26 mouse cellular contexts compared by ENCODE assay signal in the genomic region with DNA sequence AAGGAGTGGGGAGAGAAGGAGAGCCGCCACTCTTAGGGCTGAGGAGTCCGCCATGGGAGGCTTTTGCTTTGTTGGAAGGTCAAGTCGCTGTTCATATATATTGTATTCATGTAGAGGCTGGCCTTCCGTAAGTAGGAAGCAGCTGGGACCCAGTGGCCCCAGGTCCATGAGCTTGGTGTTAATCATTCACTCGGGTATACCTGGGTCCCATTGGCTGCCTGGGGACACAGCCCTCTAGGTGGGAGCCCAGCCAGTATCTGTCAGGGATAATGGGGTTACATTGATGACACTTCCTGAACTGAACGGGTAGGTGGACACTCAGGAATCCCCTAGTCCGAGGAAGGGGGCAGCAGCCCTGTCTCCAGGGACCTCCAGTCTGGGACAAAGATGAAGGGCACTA. TPM values are rescaled to one million over a fixed set of nuclear protein-coding genes. Genes with fewer than 3 reads are reported as not detected.
DNase-seq lines count a peak whose midpoint lies in the region; ATAC-seq and TF ChIP-seq lines count a peak whose summit lies in the region.
"Had no signal": no experiment of that assay in that cellular context is flagged by ENCODE, and none has a peak within 500 bp of the region (broad histone marks: within the 10 kb centered on the region; RNA-seq: fewer than 3 reads in every experiment).

No protein-coding gene starts in this region.

- H3K4me1 ChIP-seq in intestine, embryonic 14.5 days (replicated peaks; ENCODE audit: control insufficient read depth, insufficient read depth, low read length) = peaks cover 8% of the 10 kb centered on the region
- peaks cover 9% of the 10 kb centered on the region for H3K4me1 ChIP-seq in intestine, embryonic 16.5 days (ENCODE audit: control insufficient read depth, insufficient read depth, low read length)
- H3K4me1 ChIP-seq in liver, embryonic 15.5 days (replicated peaks) = peaks cover 35% of the 10 kb centered on the region
- no peaks in the 10 kb centered on the region for H3K4me1 ChIP-seq in forebrain, postnatal 0 days (ENCODE audit: insufficient read depth)

- no peak for DNase-seq in intestine, embryonic 14.5 days (ENCODE audit: low spot score)
- peak; percentile 57 to 76 for DNase-seq in kidney, postnatal 36 days
- no peak for DNase-seq in embryo, embryonic 10 days (ENCODE audit: low spot score)
- no peak for DNase-seq in lung, adult 18-20 months
- no peak for DNase-seq in forebrain, postnatal 0 days
- DNase-seq: cerebellum, adult 8-10 months; heart, postnatal 14 days; layer of hippocampus, adult 9-11 months; left cerebral cortex, postnatal 4 days; lung, adult 2 months; midbrain, embryonic 14.5 days; spleen, adult 18-20 months; thymus, postnatal 14 days had no signal

- TF ChIP-seq CTCF in forebrain, postnatal 0 days (IDR thresholded peaks at IDR 0.05; ENCODE audit: low read depth) = no peak

- ATAC-seq in intestine, embryonic 14.5 days (replicated peaks; ENCODE audit: low FRiP score, low TSS enrichment, low read depth) = 0 out of 2 replicates have a peak, but pooled peaks have one; percentile 45
- peak; percentile 71 for ATAC-seq in intestine, embryonic 16.5 days
- peak; percentile 53 for ATAC-seq in liver, embryonic 15.5 days (ENCODE audit: insufficient read depth)
- ATAC-seq in forebrain, postnatal 0 days = no peak
- ATAC-seq: forebrain, embryonic 14.5 days had no signal

- WGBS in intestine, embryonic 14.5 days = 54% methylated on average over 7 of the region's 7 CpGs
- 46% methylated on average over 7 of the region's 7 CpGs for WGBS in intestine, embryonic 16.5 days
- 45% methylated on average over 7 of the region's 7 CpGs for WGBS in liver, embryonic 15.5 days (ENCODE audit: insufficient replicate concordance)
- WGBS in forebrain, postnatal 0 days = 65% methylated on average over 7 of the region's 7 CpGs

- H3K27ac ChIP-seq in intestine, embryonic 14.5 days (ENCODE audit: low read depth) = no peak overlapping the region
- peak overlapping the region; percentile 82 for H3K27ac ChIP-seq in intestine, embryonic 16.5 days (ENCODE audit: low read length)
- peak overlapping the region; percentile 67 for H3K27ac ChIP-seq in liver, embryonic 15.5 days (replicated peaks)
- H3K27ac ChIP-seq in forebrain, postnatal 0 days (ENCODE audit: low read depth, low read length) = no peak overlapping the region
- H3K27ac ChIP-seq: embryonic facial prominence, embryonic 13.5 days; hindbrain, embryonic 12.5 days; left cerebral cortex, adult 2 months; neural tube, embryonic 13.5 days had no signal

- peaks cover 31% of the 10 kb centered on the region for H3K27me3 ChIP-seq in intestine, embryonic 14.5 days (replicated peaks; ENCODE audit: control insufficient read depth, insufficient read depth, low read length)
- H3K27me3 ChIP-seq in intestine, embryonic 16.5 days (replicated peaks; ENCODE audit: control insufficient read depth, insufficient read depth, low read length) = peaks cover 24% of the 10 kb centered on the region
- H3K27me3 ChIP-seq in liver, embryonic 15.5 days = peaks cover 61% of the 10 kb centered on the region
- H3K27me3 ChIP-seq in forebrain, postnatal 0 days (ENCODE audit: insufficient read depth, low read length) = peaks cover 32% of the 10 kb centered on the region

- no peaks in the 10 kb centered on the region for H3K9me3 ChIP-seq in intestine, embryonic 14.5 days (ENCODE audit: control insufficient read depth, low read length)
- H3K9me3 ChIP-seq in intestine, embryonic 16.5 days (ENCODE audit: control insufficient read depth, low read length) = no peaks in the 10 kb centered on the region
- no peaks in the 10 kb centered on the region for H3K9me3 ChIP-seq in liver, embryonic 15.5 days (replicated peaks)
- H3K9me3 ChIP-seq in forebrain, postnatal 0 days (ENCODE audit: low read length) = no peaks in the 10 kb centered on the region
- H3K9me3 ChIP-seq: embryonic facial prominence, embryonic 13.5 days; heart, embryonic 12.5 days; hindbrain, embryonic 12.5 days; megakaryocyte, embryonic 14.5 days; neural tube, embryonic 13.5 days had no signal

- 0 out of 2 replicates have a peak overlapping the region, but pooled peaks have one; percentile 1 for H3K4me2 ChIP-seq in intestine, embryonic 14.5 days (ENCODE audit: low read length)
- peak overlapping the region; percentile 30 for H3K4me2 ChIP-seq in intestine, embryonic 16.5 days (ENCODE audit: low read depth, low read length)
- H3K4me2 ChIP-seq in liver, embryonic 15.5 days = peak overlapping the region; percentile 27; the same call in 1 of the 2 replicates
- no peak overlapping the region for H3K4me2 ChIP-seq in forebrain, postnatal 0 days (ENCODE audit: low read depth)
- H3K4me2 ChIP-seq: embryonic facial prominence, embryonic 13.5 days; heart, embryonic 12.5 days; hindbrain, embryonic 12.5 days; neural tube, embryonic 13.5 days had no signal

- H3K36me3 ChIP-seq in intestine, embryonic 14.5 days (ENCODE audit: control insufficient read depth, insufficient read depth, low read length) = no peaks in the 10 kb centered on the region
- H3K36me3 ChIP-seq in intestine, embryonic 16.5 days (ENCODE audit: control insufficient read depth, insufficient read depth, low read length) = no peaks in the 10 kb centered on the region
- H3K36me3 ChIP-seq in liver, embryonic 15.5 days (replicated peaks) = no peaks in the 10 kb centered on the region
- no peaks in the 10 kb centered on the region for H3K36me3 ChIP-seq in forebrain, postnatal 0 days (ENCODE audit: insufficient read depth)
- H3K36me3 ChIP-seq: embryonic facial prominence, embryonic 13.5 days; heart, embryonic 12.5 days; hindbrain, embryonic 12.5 days; neural tube, embryonic 13.5 days had no signal

- H3K4me3 ChIP-seq in intestine, embryonic 14.5 days (ENCODE audit: low read depth, low read length) = no peak overlapping the region
- peak overlapping the region; percentile 28 for H3K4me3 ChIP-seq in intestine, embryonic 16.5 days (ENCODE audit: low read length)
- 0 out of 2 replicates have a peak overlapping the region, but pooled peaks have one; percentile 10 for H3K4me3 ChIP-seq in liver, embryonic 15.5 days (replicated peaks)
- H3K4me3 ChIP-seq in forebrain, postnatal 0 days (ENCODE audit: low read depth, low read length) = no peak overlapping the region
- H3K4me3 ChIP-seq: embryonic facial prominence, embryonic 13.5 days; heart, embryonic 12.5 days; hindbrain, embryonic 12.5 days; left cerebral cortex, adult 2 months; megakaryocyte, embryonic 14.5 days; neural tube, embryonic 13.5 days had no signal

- no peak overlapping the region for H3K9ac ChIP-seq in intestine, embryonic 14.5 days (ENCODE audit: low read length)
- H3K9ac ChIP-seq in intestine, embryonic 16.5 days (ENCODE audit: low read depth, low read length) = no peak overlapping the region
- no peak overlapping the region for H3K9ac ChIP-seq in liver, embryonic 15.5 days
- H3K9ac ChIP-seq in forebrain, postnatal 0 days = no peak overlapping the region
- H3K9ac ChIP-seq: embryonic facial prominence, embryonic 13.5 days; heart, embryonic 12.5 days; hindbrain, embryonic 12.5 days; neural tube, embryonic 13.5 days had no signal

RNA-seq across cellular contexts. Expression of a gene that starts 3.0 kb away (rescaled TPM):
- polyA plus RNA-seq in intestine, embryonic 14.5 days (2014; fragmentation: Nextera tagmentation; extraction: Ambion mirVana) = 1.7 and 3.4 TPM in 2 replicates
- polyA plus RNA-seq in intestine, embryonic 16.5 days (2015; fragmentation: Nextera tagmentation; extraction: Ambion mirVana) = 33.8 and 39.1 TPM in 2 replicates
- polyA plus RNA-seq in liver, embryonic 15.5 days (2015; fragmentation: Nextera tagmentation; extraction: Ambion mirVana) = 16.5 and 18.2 TPM in 2 replicates
- total RNA-seq in forebrain, postnatal 0 days (2014; rRNA removed) = 0.14 and 0.15 TPM in 2 replicates
- polyA plus RNA-seq in forebrain, postnatal 0 days (2015; fragmentation: Nextera tagmentation; extraction: Ambion mirVana) = 0.28 and 0.35 TPM in 2 replicates
- total RNA-seq: granulocyte monocyte progenitor cell, adult 5-6 weeks; heart, postnatal 14 days had no signal
- polyA plus RNA-seq: C2C12; embryonic facial prominence, embryonic 13.5 days; hindbrain, embryonic 12.5 days; neural tube, embryonic 13.5 days; stomach, embryonic 14.5 days had no signal

RNA-seq across cellular contexts. Expression of a gene that starts 13.8 kb away (rescaled TPM):
- 22.6 and 27.1 TPM in 2 replicates for polyA plus RNA-seq in intestine, embryonic 14.5 days (2014; fragmentation: Nextera tagmentation; extraction: Ambion mirVana)
- 23.4 and 26.0 TPM in 2 replicates for polyA plus RNA-seq in intestine, embryonic 16.5 days (2015; fragmentation: Nextera tagmentation; extraction: Ambion mirVana)
- polyA plus RNA-seq in liver, embryonic 15.5 days (2015; fragmentation: Nextera tagmentation; extraction: Ambion mirVana) = 9.6 and 12.0 TPM in 2 replicates
- total RNA-seq in forebrain, postnatal 0 days (2014; rRNA removed) = 42.1 and 44.4 TPM in 2 replicates
- 34.1 and 38.2 TPM in 2 replicates for polyA plus RNA-seq in forebrain, postnatal 0 days (2015; fragmentation: Nextera tagmentation; extraction: Ambion mirVana)

RNA-seq across cellular contexts. Expression of a gene that starts 34.7 kb away (rescaled TPM):
- 41.5 TPM in 1 of 2 replicates, not detected in the other for polyA plus RNA-seq in intestine, embryonic 14.5 days (2014; fragmentation: Nextera tagmentation; extraction: Ambion mirVana)
- polyA plus RNA-seq in intestine, embryonic 16.5 days (2015; fragmentation: Nextera tagmentation; extraction: Ambion mirVana) = 62.9 and 67.0 TPM in 2 replicates
- 0.29 and 0.71 TPM in 2 replicates for polyA plus RNA-seq in liver, embryonic 15.5 days (2015; fragmentation: Nextera tagmentation; extraction: Ambion mirVana)
- not detected in 2 replicates for total RNA-seq in forebrain, postnatal 0 days (2014; rRNA removed)
- not detected in 2 replicates for polyA plus RNA-seq in forebrain, postnatal 0 days (2015; fragmentation: Nextera tagmentation; extraction: Ambion mirVana)
- total RNA-seq: granulocyte monocyte progenitor cell, adult 5-6 weeks; heart, postnatal 14 days; left cerebral cortex, adult 2 months; left cerebral cortex, postnatal 4 days had no signal
- polyA plus RNA-seq: C2C12; cortical plate, adult 2 months; embryonic facial prominence, embryonic 13.5 days; forebrain, embryonic 14.5 days; heart, embryonic 12.5 days; lung, adult 2 months; midbrain, embryonic 14.5 days; neural tube, embryonic 13.5 days had no signal

RNA-seq across cellular contexts. Expression of a gene that starts 41.2 kb away (rescaled TPM):
- polyA plus RNA-seq in intestine, embryonic 14.5 days (2014; fragmentation: Nextera tagmentation; extraction: Ambion mirVana) = 2.0 TPM in 1 of 2 replicates, not detected in the other
- 3.9 and 6.0 TPM in 2 replicates for polyA plus RNA-seq in intestine, embryonic 16.5 days (2015; fragmentation: Nextera tagmentation; extraction: Ambion mirVana)
- not detected in 2 replicates for polyA plus RNA-seq in liver, embryonic 15.5 days (2015; fragmentation: Nextera tagmentation; extraction: Ambion mirVana)
- not detected in 2 replicates for total RNA-seq in forebrain, postnatal 0 days (2014; rRNA removed)
- not detected in 2 replicates for polyA plus RNA-seq in forebrain, postnatal 0 days (2015; fragmentation: Nextera tagmentation; extraction: Ambion mirVana)
- total RNA-seq: granulocyte monocyte progenitor cell, adult 5-6 weeks; heart, postnatal 14 days; left cerebral cortex, adult 2 months; left cerebral cortex, postnatal 4 days had no signal
- polyA plus RNA-seq: C2C12; cortical plate, adult 2 months; embryonic facial prominence, embryonic 13.5 days; forebrain, embryonic 14.5 days; heart, embryonic 12.5 days; hindbrain, embryonic 12.5 days; midbrain, embryonic 14.5 days; neural tube, embryonic 13.5 days; stomach, embryonic 14.5 days had no signal

RNA-seq across cellular contexts. Expression of a gene that starts 42.7 kb away (rescaled TPM):
- polyA plus RNA-seq in intestine, embryonic 14.5 days (2014; fragmentation: Nextera tagmentation; extraction: Ambion mirVana) = 88.4 and 89.9 TPM in 2 replicates
- polyA plus RNA-seq in intestine, embryonic 16.5 days (2015; fragmentation: Nextera tagmentation; extraction: Ambion mirVana) = 87.9 and 115 TPM in 2 replicates
- polyA plus RNA-seq in liver, embryonic 15.5 days (2015; fragmentation: Nextera tagmentation; extraction: Ambion mirVana) = 51.4 and 70.3 TPM in 2 replicates
- 76.7 and 86.4 TPM in 2 replicates for total RNA-seq in forebrain, postnatal 0 days (2014; rRNA removed)
- 145 and 154 TPM in 2 replicates for polyA plus RNA-seq in forebrain, postnatal 0 days (2015; fragmentation: Nextera tagmentation; extraction: Ambion mirVana)

Comparison
In these comparisons a context has a peak if more than half of its experiments do, and no peak if none do; other contexts are left out.
1. H3K27ac ChIP-seq: peak in intestine, embryonic 16.5 days (single experiment) and liver, embryonic 15.5 days (single experiment); none in intestine, embryonic 14.5 days (single experiment) and forebrain, postnatal 0 days (single experiment).
2. H3K4me3 ChIP-seq: peak in intestine, embryonic 16.5 days (single experiment) and liver, embryonic 15.5 days (single experiment); none in intestine, embryonic 14.5 days (single experiment) and forebrain, postnatal 0 days (single experiment).
3. DNase-seq: peak in kidney, postnatal 36 days (2 of 2); none in intestine, embryonic 14.5 days (single experiment), embryo, embryonic 10 days (single experiment), lung, adult 18-20 months (0 of 2) and forebrain, postnatal 0 days (single experiment).